Comparison of ENCODE assay signal across 8 mouse cellular contexts in the genomic region with DNA sequence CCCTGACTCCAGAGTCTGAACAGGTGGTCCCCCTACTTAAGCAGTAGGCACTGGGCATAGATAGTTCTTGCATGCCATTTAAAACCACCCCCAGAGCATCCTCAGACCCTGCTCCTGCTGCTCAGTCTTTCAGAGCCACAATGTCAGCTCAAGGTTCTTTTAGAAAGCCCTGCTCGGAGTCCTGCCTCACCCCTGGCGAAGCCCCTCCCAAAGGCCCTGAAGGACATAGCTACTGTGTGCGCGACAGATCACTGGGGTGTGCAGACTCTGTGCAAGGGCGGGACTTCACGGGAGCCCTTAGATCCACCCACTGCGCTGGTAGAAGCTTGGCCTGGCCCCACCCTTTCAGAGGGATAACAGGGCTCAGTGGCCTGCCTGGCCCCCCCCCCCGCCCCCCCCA. TPM values are rescaled to one million over a fixed set of nuclear protein-coding genes. Genes with fewer than 3 reads are reported as not detected.
DNase-seq lines count a peak whose midpoint lies in the region; ATAC-seq lines count a peak whose summit lies in the region.
"Had no signal": no experiment of that assay in that cellular context is flagged by ENCODE, and none has a peak within 500 bp of the region (broad histone marks: within the 10 kb centered on the region; RNA-seq: fewer than 3 reads in every experiment).

No protein-coding gene starts in this region.

- ATAC-seq in megakaryocyte-erythroid progenitor cell, adult 5-6 weeks (replicated peaks; ENCODE audit: low FRiP score, low TSS enrichment, poor library complexity, severe bottlenecking): peak; percentile 38

- DNase-seq in layer of hippocampus, adult 9-11 months: peak; percentile 11
- DNase-seq in layer of hippocampus, postnatal 10 days (ENCODE audit: low spot score in 2 of 2): no peak
- DNase-seq in embryo, embryonic 10.5 days (ENCODE audit: low spot score): peak; percentile 19
- peak; percentile 63 for DNase-seq in kidney, adult 9 months
- DNase-seq in natural killer cell, adult 2 months (ENCODE audit: low spot score in 2 of 2): no peak
- no peak for DNase-seq in thymus, adult 18-20 months
- DNase-seq: layer of hippocampus, postnatal 36 days had no signal

RNA-seq across cellular contexts. Expression of a gene that starts 1.0 kb away (rescaled TPM):
- 1 to 10 TPM; 2.2 to 2.4 TPM for total RNA-seq in layer of hippocampus, postnatal 10 days (2021)
- 3.3 TPM in 1 of 2 replicates, not detected in the other for total RNA-seq in megakaryocyte-erythroid progenitor cell, adult 5-6 weeks (2014; fragmentation: Nextera tagmentation)
- total RNA-seq in megakaryocyte-erythroid progenitor cell, adult 5-6 weeks (2017): not detected in 2 replicates

RNA-seq across cellular contexts. Expression of a gene that starts 8.5 kb away (rescaled TPM):
- total RNA-seq in layer of hippocampus, postnatal 10 days (2021): 100 to 1,000 TPM; 132 to 145 TPM
- total RNA-seq in megakaryocyte-erythroid progenitor cell, adult 5-6 weeks (2014; fragmentation: Nextera tagmentation): 74.6 and 87.3 TPM in 2 replicates
- 28.5 and 29.6 TPM in 2 replicates for total RNA-seq in megakaryocyte-erythroid progenitor cell, adult 5-6 weeks (2017)

RNA-seq across cellular contexts. Expression of a gene that starts 11.0 kb away (rescaled TPM):
- 100 to 1,000 TPM in 1 of 2 experiments, 10 to 100 TPM in 1; 93.5 to 107 TPM for total RNA-seq in layer of hippocampus, postnatal 10 days (2021)
- total RNA-seq in megakaryocyte-erythroid progenitor cell, adult 5-6 weeks (2014; fragmentation: Nextera tagmentation): 84.0 and 110 TPM in 2 replicates
- 21.9 and 27.6 TPM in 2 replicates for total RNA-seq in megakaryocyte-erythroid progenitor cell, adult 5-6 weeks (2017)

RNA-seq across cellular contexts. Expression of a gene that starts 11.1 kb away (rescaled TPM):
- total RNA-seq in layer of hippocampus, postnatal 10 days (2021): 10 to 100 TPM; 79.8 to 91.3 TPM
- total RNA-seq in megakaryocyte-erythroid progenitor cell, adult 5-6 weeks (2014; fragmentation: Nextera tagmentation): 157 and 232 TPM in 2 replicates
- total RNA-seq in megakaryocyte-erythroid progenitor cell, adult 5-6 weeks (2017): 208 and 278 TPM in 2 replicates

RNA-seq across cellular contexts. Expression of a gene that starts 15.8 kb away (rescaled TPM):
- total RNA-seq in layer of hippocampus, postnatal 10 days (2021): 10 to 100 TPM; 33.5 to 39.7 TPM
- total RNA-seq in megakaryocyte-erythroid progenitor cell, adult 5-6 weeks (2014; fragmentation: Nextera tagmentation): 62.8 and 79.3 TPM in 2 replicates
- 39.8 and 48.3 TPM in 2 replicates for total RNA-seq in megakaryocyte-erythroid progenitor cell, adult 5-6 weeks (2017)

Comparison
In these comparisons a context has a peak if more than half of its experiments do, and no peak if none do; other contexts are left out.
1. DNase-seq: peak in layer of hippocampus, adult 9-11 months (single experiment), embryo, embryonic 10.5 days (single experiment) and kidney, adult 9 months (single experiment); none in layer of hippocampus, postnatal 10 days (0 of 2), natural killer cell, adult 2 months (0 of 2) and thymus, adult 18-20 months (0 of 2).